Mouse (Mus musculus) yolk sac, embryonic 10.5 days (tissue): ENCODE results near the gene Col12a1.

ENCODE experiments used
- DNase-seq: peaks from one replicate; pipeline ENCODE4 v3.0.0-alpha.2; 2017; ENCODE audit warnings: low spot score

Col12a1 gene

GRCm38 (mm10) chr9:79718481-79719370 is at the start of gene Col12a1:
Gene Col12a1, minus strand, starts transcription at chr9:79718831.
- DNase-seq: peak; percentile 49

GRCm38 (mm10) chr9:79766991-79767545 is 48.4 kb upstream of the Col12a1 start:
- peak; percentile 30 for DNase-seq

- peak; percentile 39 for DNase-seq
Measured at GRCm38 (mm10) chr9:79765329-79765728, 46.7 kb upstream of the Col12a1 start.

GRCm38 (mm10) chr9:79762519-79762918 is 43.9 kb upstream of the Col12a1 start:
- DNase-seq: no peak

- no peak for DNase-seq
Measured at GRCm38 (mm10) chr9:79760076-79760475, 41.4 kb upstream of the Col12a1 start.

GRCm38 (mm10) chr9:79759385-79760005 is 40.9 kb upstream of the Col12a1 start, which contains the start of gene Cox7a2:
Gene Cox7a2, minus strand, starts transcription at chr9:79759878.
- DNase-seq: peak; percentile 95

GRCm38 (mm10) chr9:79755311-79755710 is 36.7 kb upstream of the Col12a1 start:
- DNase-seq: no peak

GRCm38 (mm10) chr9:79751846-79752245 is 33.2 kb upstream of the Col12a1 start:
- no peak for DNase-seq

GRCm38 (mm10) chr9:79750709-79751108 is 32.1 kb upstream of the Col12a1 start:
- DNase-seq: no peak

- no peak for DNase-seq
Measured at GRCm38 (mm10) chr9:79745036-79745435, 26.4 kb upstream of the Col12a1 start.

- no peak for DNase-seq
Measured at GRCm38 (mm10) chr9:79735608-79736007, 17.0 kb upstream of the Col12a1 start.

GRCm38 (mm10) chr9:79730301-79730700 is 11.7 kb upstream of the Col12a1 start:
- DNase-seq: no peak

GRCm38 (mm10) chr9:79723090-79723489 is 4.5 kb upstream of the Col12a1 start:
- DNase-seq: no peak

- peak; percentile 25 for DNase-seq
Measured at GRCm38 (mm10) chr9:79721056-79721455, 2.4 kb upstream of the Col12a1 start.

GRCm38 (mm10) chr9:79720143-79720542 is 1.5 kb upstream of the Col12a1 start:
- no peak for DNase-seq

GRCm38 (mm10) chr9:79719451-79719850 is 820 bp upstream of the Col12a1 start:
- peak; percentile 18 for DNase-seq

- no peak for DNase-seq
Measured at GRCm38 (mm10) chr9:79717836-79718475, 675 bp downstream of the Col12a1 start.

- DNase-seq: peak; percentile 42
Measured at GRCm38 (mm10) chr9:79716909-79717835, 1.5 kb downstream of the Col12a1 start.

GRCm38 (mm10) chr9:79716496-79716895 is 2.1 kb downstream of the Col12a1 start:
- DNase-seq: no peak

GRCm38 (mm10) chr9:79714471-79715045 is 4.1 kb downstream of the Col12a1 start:
- no peak for DNase-seq
